ENCODE assay signal across 9 mouse cellular contexts in the genomic region with DNA sequence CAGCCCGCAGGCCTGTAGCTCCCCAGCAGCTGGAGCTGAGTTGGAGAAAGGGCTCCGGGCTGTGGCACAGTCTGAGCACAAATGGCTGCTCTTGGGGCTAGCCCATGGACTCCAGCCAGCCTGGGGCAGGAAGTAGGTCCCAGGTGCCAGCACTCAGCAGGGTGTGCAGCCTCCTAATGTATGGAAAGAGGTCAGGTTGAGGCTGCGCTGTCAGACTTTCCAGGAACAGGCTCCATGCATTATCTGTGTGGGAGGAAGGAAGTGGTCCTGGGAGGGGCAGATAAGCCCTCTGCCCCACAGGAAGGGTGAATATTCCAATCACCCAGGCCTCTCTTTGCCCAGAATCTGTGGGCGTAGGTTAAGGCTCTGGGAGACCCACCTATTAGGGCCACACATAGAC. TPM values are rescaled to one million over a fixed set of nuclear protein-coding genes. Genes with fewer than 3 reads are reported as not detected.
A peak's percentile ranks its signal among the peaks of the same experiment; 100 is the strongest.
DNase-seq lines count a peak whose midpoint lies in the region; ATAC-seq and TF ChIP-seq lines count a peak whose summit lies in the region.
"Had no signal": no experiment of that assay in that cellular context is flagged by ENCODE, and none has a peak within 500 bp of the region (broad histone marks: within the 10 kb centered on the region; RNA-seq: fewer than 3 reads in every experiment).

No protein-coding gene starts in this region.

- no peak for TF ChIP-seq CTCF in hindbrain, postnatal 0 days (IDR thresholded peaks at IDR 0.05; ENCODE audit: low read depth)

- H3K36me3 ChIP-seq in hindbrain, postnatal 0 days (ENCODE audit: insufficient read depth, low read length) = no peaks in the 10 kb centered on the region
- no peaks in the 10 kb centered on the region for H3K36me3 ChIP-seq in hindbrain, embryonic 11.5 days (ENCODE audit: control insufficient read depth, insufficient read depth, low read length)
- H3K36me3 ChIP-seq in embryonic facial prominence, embryonic 12.5 days = no peaks in the 10 kb centered on the region
- H3K36me3 ChIP-seq in liver, embryonic 15.5 days (replicated peaks) = no peaks in the 10 kb centered on the region

- no peak overlapping the region for H3K4me2 ChIP-seq in hindbrain, postnatal 0 days (ENCODE audit: low read depth, low read length)
- H3K4me2 ChIP-seq in hindbrain, embryonic 11.5 days (replicated peaks; ENCODE audit: low read depth, low read length) = no peak overlapping the region
- H3K4me2 ChIP-seq in embryonic facial prominence, embryonic 12.5 days (replicated peaks) = no peak overlapping the region
- no peak overlapping the region for H3K4me2 ChIP-seq in liver, embryonic 15.5 days

- no peak overlapping the region for H3K4me3 ChIP-seq in hindbrain, postnatal 0 days (ENCODE audit: low read length)
- H3K4me3 ChIP-seq in hindbrain, embryonic 11.5 days (ENCODE audit: low read depth, low read length) = no peak overlapping the region
- no peak overlapping the region for H3K4me3 ChIP-seq in embryonic facial prominence, embryonic 12.5 days
- H3K4me3 ChIP-seq in liver, embryonic 15.5 days (replicated peaks) = no peak overlapping the region
- H3K4me3 ChIP-seq: erythroblast, embryonic 14.5 days had no signal

- no peak overlapping the region for H3K27ac ChIP-seq in hindbrain, postnatal 0 days
- no peak overlapping the region for H3K27ac ChIP-seq in hindbrain, embryonic 11.5 days (ENCODE audit: low read depth, low read length)
- peak overlapping the region; percentile 14 for H3K27ac ChIP-seq in embryonic facial prominence, embryonic 12.5 days
- H3K27ac ChIP-seq in liver, embryonic 15.5 days (replicated peaks) = peak overlapping the region; percentile 54

- 61% methylated on average over 4 of the region's 4 CpGs for WGBS in hindbrain, postnatal 0 days
- WGBS in hindbrain, embryonic 11.5 days = 84% methylated on average over 4 of the region's 4 CpGs
- 62% methylated on average over 4 of the region's 4 CpGs for WGBS in embryonic facial prominence, embryonic 12.5 days
- 37% methylated on average over 4 of the region's 4 CpGs for WGBS in liver, embryonic 15.5 days (ENCODE audit: insufficient replicate concordance)

- no peak overlapping the region for H3K9ac ChIP-seq in hindbrain, postnatal 0 days (replicated peaks; ENCODE audit: low read length)
- no peak overlapping the region for H3K9ac ChIP-seq in hindbrain, embryonic 11.5 days (ENCODE audit: low read depth, low read length)
- no peak overlapping the region for H3K9ac ChIP-seq in embryonic facial prominence, embryonic 12.5 days
- H3K9ac ChIP-seq in liver, embryonic 15.5 days = peak overlapping the region; percentile 28; the same call in 1 of the 2 replicates

- H3K4me1 ChIP-seq in hindbrain, postnatal 0 days (ENCODE audit: insufficient read depth, low read length) = 0 out of 2 replicates have a peak, but pooled peaks cover 3% of the 10 kb centered on the region
- H3K4me1 ChIP-seq in hindbrain, embryonic 11.5 days (replicated peaks; ENCODE audit: control insufficient read depth, insufficient read depth, low read length) = no peaks in the 10 kb centered on the region
- H3K4me1 ChIP-seq in embryonic facial prominence, embryonic 12.5 days = peaks cover 13% of the 10 kb centered on the region; the same call in 1 of the 2 replicates
- peaks cover 88% of the 10 kb centered on the region for H3K4me1 ChIP-seq in liver, embryonic 15.5 days (replicated peaks)

- peak; percentile 5 for DNase-seq in hindbrain, postnatal 0 days (ENCODE audit: low spot score)
- no peak for DNase-seq in hindbrain, embryonic 11.5 days (ENCODE audit: low spot score)
- DNase-seq in MEL-GATA-1-ER (ENCODE audit: extremely low read depth, low read depth) = peak; percentile 91
- DNase-seq in adrenal gland, adult (ENCODE audit: inconsistent age in 2 of 2, low spot score in 1 of 2) = no peak
- DNase-seq in thymus, postnatal 10 days (ENCODE audit: low spot score in 2 of 2) = no peak
- no peak for DNase-seq in thymus, adult 18-20 months

- no peak for ATAC-seq in hindbrain, postnatal 0 days
- ATAC-seq in hindbrain, embryonic 11.5 days (ENCODE audit: low FRiP score) = no peak
- no peak for ATAC-seq in embryonic facial prominence, embryonic 12.5 days (ENCODE audit: insufficient number of reproducible peaks, insufficient read depth, low FRiP score, low TSS enrichment)
- no peak for ATAC-seq in liver, embryonic 15.5 days (ENCODE audit: insufficient read depth)

- no peaks in the 10 kb centered on the region for H3K27me3 ChIP-seq in hindbrain, postnatal 0 days (ENCODE audit: insufficient read depth, low read length)
- peaks cover 2% of the 10 kb centered on the region; the same call in 1 of the 2 replicates for H3K27me3 ChIP-seq in hindbrain, embryonic 11.5 days (ENCODE audit: control insufficient read depth, insufficient read depth, low read length)
- H3K27me3 ChIP-seq in embryonic facial prominence, embryonic 12.5 days = no peaks in the 10 kb centered on the region
- H3K27me3 ChIP-seq in liver, embryonic 15.5 days = no peaks in the 10 kb centered on the region

- no peaks in the 10 kb centered on the region for H3K9me3 ChIP-seq in hindbrain, postnatal 0 days (ENCODE audit: low read length)
- no peaks in the 10 kb centered on the region for H3K9me3 ChIP-seq in hindbrain, embryonic 11.5 days (ENCODE audit: control insufficient read depth, low read length)
- no peaks in the 10 kb centered on the region for H3K9me3 ChIP-seq in embryonic facial prominence, embryonic 12.5 days
- H3K9me3 ChIP-seq in liver, embryonic 15.5 days (replicated peaks) = no peaks in the 10 kb centered on the region

RNA-seq across cellular contexts. Expression of a gene that starts 43.4 kb away (rescaled TPM):
- 48.2 and 52.4 TPM in 2 replicates for total RNA-seq in hindbrain, postnatal 0 days (2014; rRNA removed)
- 47.0 and 47.7 TPM in 2 replicates for polyA plus RNA-seq in hindbrain, postnatal 0 days (2015; fragmentation: Nextera tagmentation; extraction: Ambion mirVana)
- 68.4 and 72.6 TPM in 2 replicates for polyA plus RNA-seq in hindbrain, embryonic 11.5 days (2014; fragmentation: Nextera tagmentation; extraction: Ambion mirVana)
- 109 and 111 TPM in 2 replicates for polyA plus RNA-seq in embryonic facial prominence, embryonic 12.5 days (2016; fragmentation: Nextera tagmentation; extraction: Ambion mirVana)
- polyA plus RNA-seq in liver, embryonic 15.5 days (2015; fragmentation: Nextera tagmentation; extraction: Ambion mirVana) = 23.8 and 27.2 TPM in 2 replicates

RNA-seq across cellular contexts. Expression of a gene that starts 49.3 kb away (rescaled TPM):
- 47.5 and 57.7 TPM in 2 replicates for total RNA-seq in hindbrain, postnatal 0 days (2014; rRNA removed)
- 18.2 and 20.0 TPM in 2 replicates for polyA plus RNA-seq in hindbrain, postnatal 0 days (2015; fragmentation: Nextera tagmentation; extraction: Ambion mirVana)
- 40.4 and 48.3 TPM in 2 replicates for polyA plus RNA-seq in hindbrain, embryonic 11.5 days (2014; fragmentation: Nextera tagmentation; extraction: Ambion mirVana)
- polyA plus RNA-seq in embryonic facial prominence, embryonic 12.5 days (2016; fragmentation: Nextera tagmentation; extraction: Ambion mirVana) = 122 and 127 TPM in 2 replicates
- polyA plus RNA-seq in liver, embryonic 15.5 days (2015; fragmentation: Nextera tagmentation; extraction: Ambion mirVana) = 66.0 and 88.2 TPM in 2 replicates

Comparison
In these comparisons a context has a peak if more than half of its experiments do, and no peak if none do; other contexts are left out.
1. DNase-seq: peak in hindbrain, postnatal 0 days (single experiment) and MEL-GATA-1-ER (single experiment); none in hindbrain, embryonic 11.5 days (single experiment), adrenal gland, adult (0 of 2), thymus, postnatal 10 days (0 of 2) and thymus, adult 18-20 months (0 of 2).
2. H3K27ac ChIP-seq: peak in embryonic facial prominence, embryonic 12.5 days (single experiment) and liver, embryonic 15.5 days (single experiment); none in hindbrain, postnatal 0 days (single experiment) and hindbrain, embryonic 11.5 days (single experiment).